Mouse (Mus musculus): ENCODE measurements around the gene Smpd4. TPM values are rescaled to one million over a fixed set of nuclear protein-coding genes. Genes with fewer than 3 reads are reported as not detected.

The Smpd4 gene
- polyA plus RNA-seq, 1 experiment: 62.5 TPM

DNA sequence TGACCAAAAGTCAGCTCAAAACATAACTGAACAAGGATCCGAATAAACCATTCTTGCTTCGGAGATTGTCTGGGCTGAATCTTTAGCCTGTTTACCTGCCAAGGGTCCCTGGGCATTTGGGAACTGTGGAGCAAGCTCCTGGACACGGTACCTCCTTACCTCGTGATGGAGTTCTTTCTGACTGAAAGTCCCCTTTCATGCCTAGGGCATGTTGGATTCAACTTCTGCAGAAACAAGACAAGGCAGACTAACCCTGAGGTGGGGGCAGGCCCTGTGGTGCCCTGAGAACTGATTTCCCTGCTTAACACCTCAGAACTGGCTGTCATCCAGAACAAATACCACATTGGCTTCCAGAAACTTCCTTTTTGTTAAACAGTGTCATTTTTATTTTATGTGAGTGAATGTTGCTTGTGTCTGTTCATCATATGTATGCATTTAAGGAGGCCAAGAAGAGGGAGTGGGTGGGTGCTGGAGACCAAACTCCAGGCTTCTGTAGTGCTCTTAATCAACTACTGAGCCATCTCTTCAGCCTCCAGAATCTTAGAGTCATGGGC is 24.4 kb downstream of the Smpd4 start:
- Histone ChIP-seq H3K4me3 (replicated peaks; ENCODE audit: extremely low read depth, low read depth, low read length) (no peak overlapping the region), H3K4me1 (ENCODE audit: control insufficient read depth, insufficient read depth, low read length) (peaks cover 5% of the 10 kb centered on the region)
- WGBS: 89% methylated on average over 4 of the region's 4 CpGs
- no peak for TF ChIP-seq POLR2A (IDR thresholded peaks at IDR 0.05; ENCODE audit: borderline replicate concordance, extremely low read depth, low read depth, low read length)
- TF ChIP-seq CTCF (IDR thresholded peaks at IDR 0.05; ENCODE audit: insufficient read depth, low read length): no peak
- no peak for DNase-seq

DNA sequence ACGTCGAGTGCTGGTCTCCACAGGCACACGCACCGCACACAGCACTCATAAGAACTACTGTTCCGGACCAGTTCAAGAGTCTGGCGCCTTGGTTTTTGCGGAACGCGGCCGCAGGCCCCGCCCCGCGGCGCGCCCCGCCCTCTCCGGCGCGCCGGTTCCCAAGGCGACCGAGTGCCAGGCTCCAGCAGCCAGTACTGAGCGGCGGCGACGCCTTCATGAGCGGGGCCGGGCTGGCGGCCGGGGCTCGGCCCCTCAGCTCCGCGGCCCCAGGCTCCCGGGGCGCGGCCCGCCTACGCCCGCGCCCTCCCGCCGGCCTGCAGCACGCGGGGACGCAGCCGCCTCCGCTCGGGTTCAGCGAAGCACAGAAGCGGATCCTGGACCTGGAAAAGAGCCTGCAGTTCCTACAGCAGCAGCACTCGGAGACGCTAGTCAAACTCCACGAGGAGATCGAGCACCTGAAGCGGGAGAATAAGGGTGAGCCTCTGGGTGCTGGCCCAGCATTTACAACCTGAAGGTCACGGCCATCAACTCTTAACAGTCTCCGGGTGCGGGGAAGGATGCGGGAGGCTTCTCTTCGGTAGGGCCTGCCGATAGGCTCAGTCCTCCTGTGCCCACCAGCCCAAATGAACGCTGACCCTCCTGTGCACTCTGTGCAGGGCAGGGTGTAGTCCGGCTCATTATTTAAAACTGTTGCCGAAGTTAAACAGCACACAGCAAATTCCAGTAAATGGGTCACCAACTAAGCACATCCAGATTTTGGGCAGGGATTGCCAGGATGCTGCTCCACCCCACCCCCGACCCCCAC is 27.4 kb downstream of the Smpd4 start, which contains the start of gene Ccdc74a:
Gene Ccdc74a, plus strand, starts transcription at position 161 of the 805 bp plus-strand sequence.
- 3% methylated on average over 65 of the region's 65 CpGs for WGBS
- TF ChIP-seq POLR2A (IDR thresholded peaks at IDR 0.05; ENCODE audit: borderline replicate concordance, extremely low read depth, low read depth, low read length) (no peak), CTCF (IDR thresholded peaks at IDR 0.05; ENCODE audit: insufficient read depth, low read length) (no peak)
- DNase-seq: peak; percentile 77
- Histone ChIP-seq H3K4me1 (ENCODE audit: control insufficient read depth, insufficient read depth, low read length) (peaks cover 5% of the 10 kb centered on the region), H3K4me3 (replicated peaks; ENCODE audit: extremely low read depth, low read depth, low read length) (peak within 1 kb of the TSS; percentile 58)

DNA sequence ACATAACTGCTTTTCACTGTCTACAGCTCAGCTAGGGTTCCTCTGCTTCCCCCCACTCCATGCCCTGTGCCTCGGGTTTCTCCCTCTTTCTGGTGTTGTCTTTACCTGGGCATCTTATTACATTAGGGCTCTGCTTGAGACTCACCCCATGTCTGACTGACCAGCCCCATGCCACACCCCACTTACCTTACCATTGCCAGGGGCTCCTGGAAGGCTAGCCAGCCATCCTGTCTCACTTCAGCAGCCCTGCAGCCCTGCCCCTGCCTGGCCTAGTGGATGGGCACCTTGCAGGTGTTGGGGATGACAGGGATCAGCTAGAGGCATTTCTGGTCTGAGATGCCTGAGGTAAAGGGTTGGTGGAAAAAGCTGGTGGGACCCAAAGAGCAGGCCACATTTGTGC is 28.0 kb downstream of the Smpd4 start:
- Histone ChIP-seq H3K4me3 (replicated peaks; ENCODE audit: extremely low read depth, low read depth, low read length) (no peak overlapping the region), H3K4me1 (ENCODE audit: control insufficient read depth, insufficient read depth, low read length) (peaks cover 5% of the 10 kb centered on the region)
- 41% methylated on average over 1 of the region's 1 CpGs for WGBS
- TF ChIP-seq POLR2A (IDR thresholded peaks at IDR 0.05; ENCODE audit: borderline replicate concordance, extremely low read depth, low read depth, low read length) (no peak), CTCF (IDR thresholded peaks at IDR 0.05; ENCODE audit: insufficient read depth, low read length) (no peak)
- no peak for DNase-seq

DNA sequence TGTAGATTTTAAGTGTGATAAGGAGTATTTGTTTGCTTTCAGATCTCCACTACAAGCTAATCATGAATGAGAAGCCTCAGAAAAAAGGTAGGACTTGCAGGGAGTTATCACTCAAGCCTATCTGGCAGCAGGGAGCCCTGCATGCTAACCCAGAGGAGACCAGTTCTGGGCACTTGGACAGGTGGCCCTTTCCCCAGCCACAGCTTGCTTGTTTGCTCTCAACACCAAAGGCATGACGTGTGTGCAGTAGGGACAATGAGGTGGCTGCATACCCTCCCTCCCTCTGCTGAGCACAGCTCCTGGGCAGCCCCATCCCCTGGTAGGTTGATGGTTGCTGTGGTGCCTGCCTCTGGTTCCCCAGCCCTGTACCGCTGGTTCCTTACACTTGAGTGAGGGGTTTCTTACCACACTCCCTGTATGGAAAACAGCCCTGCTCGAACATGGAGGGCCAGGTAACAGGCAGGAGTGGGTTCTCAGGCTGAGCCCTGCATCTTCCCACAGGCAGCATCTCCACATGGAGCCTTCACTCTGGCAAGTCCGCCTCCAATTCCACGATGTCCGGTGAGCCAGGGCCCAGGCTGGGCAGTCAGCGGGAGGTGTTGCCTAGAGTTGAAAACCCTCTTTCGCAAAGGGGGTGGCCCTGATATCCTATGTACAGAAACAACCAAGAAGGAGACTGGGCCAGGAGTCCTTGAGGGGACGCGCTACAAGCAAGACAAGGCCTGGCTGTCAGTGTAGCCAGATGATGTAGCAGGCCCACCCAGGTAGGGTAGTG is 28.6 kb downstream of the Smpd4 start:
- DNase-seq: no peak
- WGBS: 85% methylated on average over 10 of the region's 10 CpGs
- no peak overlapping the region for H3K4me3 ChIP-seq (replicated peaks; ENCODE audit: extremely low read depth, low read depth, low read length)
- peaks cover 5% of the 10 kb centered on the region for H3K4me1 ChIP-seq (ENCODE audit: control insufficient read depth, insufficient read depth, low read length)
- TF ChIP-seq CTCF (IDR thresholded peaks at IDR 0.05; ENCODE audit: insufficient read depth, low read length) (no peak), POLR2A (IDR thresholded peaks at IDR 0.05; ENCODE audit: borderline replicate concordance, extremely low read depth, low read depth, low read length) (no peak)

DNA sequence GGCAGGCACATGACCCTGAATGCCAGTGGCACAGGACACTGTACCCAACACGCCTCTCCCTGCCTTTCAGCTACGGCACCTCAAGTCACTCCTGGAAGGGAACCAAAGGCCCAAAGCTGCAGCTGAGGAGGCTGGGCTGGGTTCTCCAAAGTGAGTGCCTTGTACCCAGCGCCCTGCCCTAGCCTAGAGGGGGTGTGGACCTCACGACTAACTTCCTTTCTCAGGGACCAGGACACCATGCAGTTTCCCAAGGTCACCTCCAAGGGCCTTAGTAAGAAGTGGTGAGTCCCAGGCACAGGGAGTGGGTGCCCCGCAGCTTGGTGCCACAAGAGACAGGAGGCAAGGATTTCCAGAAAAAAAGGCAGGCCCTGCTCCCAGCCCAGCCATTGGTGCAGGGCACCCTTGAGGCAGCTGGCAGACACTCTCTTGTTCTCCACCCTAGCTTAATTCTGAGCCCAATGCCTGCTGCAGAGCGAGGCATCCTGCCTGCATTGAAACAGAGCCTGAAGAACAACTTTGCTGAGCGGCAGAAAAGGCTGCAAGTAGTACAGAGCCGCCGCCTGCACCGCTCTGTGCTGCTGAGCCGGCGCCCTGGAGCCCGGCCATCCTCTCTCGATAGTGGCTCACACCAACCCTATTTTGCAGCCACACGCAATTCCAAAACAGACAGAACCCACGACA is 30.9 kb downstream of the Smpd4 start:
- no peak overlapping the region for H3K4me3 ChIP-seq (replicated peaks; ENCODE audit: extremely low read depth, low read depth, low read length)
- no peak for DNase-seq
- H3K4me1 ChIP-seq (ENCODE audit: control insufficient read depth, insufficient read depth, low read length): peaks cover 5% of the 10 kb centered on the region
- WGBS: 86% methylated on average over 16 of the region's 16 CpGs
- TF ChIP-seq CTCF (IDR thresholded peaks at IDR 0.05; ENCODE audit: insufficient read depth, low read length): no peak
- TF ChIP-seq POLR2A (IDR thresholded peaks at IDR 0.05; ENCODE audit: borderline replicate concordance, extremely low read depth, low read depth, low read length): no peak

DNA sequence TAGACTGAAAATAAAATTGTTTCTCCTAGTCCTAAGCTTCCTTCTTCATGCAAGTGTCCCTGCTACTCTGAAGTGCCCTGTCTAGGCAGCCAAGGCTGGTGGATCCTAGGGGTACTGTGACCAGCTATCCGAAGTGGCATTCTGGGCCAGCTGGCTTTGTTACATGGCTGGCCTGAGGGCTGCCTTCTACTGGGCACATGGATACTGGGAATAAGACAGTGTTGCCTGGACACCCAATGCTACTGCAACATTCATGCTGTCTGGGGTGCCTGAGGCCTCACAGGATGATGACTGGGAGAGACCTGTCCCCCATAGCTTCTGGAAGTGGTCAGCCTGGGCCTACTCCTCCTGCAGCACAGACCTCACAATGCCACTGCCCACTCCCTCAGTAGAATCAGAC is 31.6 kb downstream of the Smpd4 start:
- TF ChIP-seq CTCF (IDR thresholded peaks at IDR 0.05; ENCODE audit: insufficient read depth, low read length) (no peak), POLR2A (IDR thresholded peaks at IDR 0.05; ENCODE audit: borderline replicate concordance, extremely low read depth, low read depth, low read length) (no peak)
- H3K4me3 ChIP-seq (replicated peaks; ENCODE audit: extremely low read depth, low read depth, low read length): no peak overlapping the region
- 97% methylated on average over 1 of the region's 1 CpGs for WGBS

DNA sequence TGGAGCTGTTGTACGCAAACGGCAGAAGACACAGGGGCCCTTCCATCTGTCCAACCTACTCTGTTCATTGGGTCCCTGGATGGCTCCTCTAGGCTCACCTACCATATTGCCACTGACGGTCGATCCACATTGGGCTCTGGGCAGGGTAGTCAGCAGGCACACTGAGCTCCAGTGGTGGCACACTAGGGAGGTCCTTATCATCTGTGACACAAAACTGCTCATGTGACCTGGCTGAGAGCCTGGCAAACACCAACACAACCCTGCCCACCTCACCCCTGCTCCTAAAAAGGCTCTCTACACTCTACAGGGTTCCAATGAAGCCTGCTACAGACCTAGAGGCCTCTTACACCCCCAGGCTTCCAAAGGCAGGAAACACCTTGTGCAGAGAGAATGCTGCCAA is 33.5 kb downstream of the Smpd4 start:
- no peak for DNase-seq
- TF ChIP-seq CTCF (IDR thresholded peaks at IDR 0.05; ENCODE audit: insufficient read depth, low read length) (no peak), POLR2A (IDR thresholded peaks at IDR 0.05; ENCODE audit: borderline replicate concordance, extremely low read depth, low read depth, low read length) (no peak)
- 90% methylated on average over 4 of the region's 4 CpGs for WGBS
- no peaks in the 10 kb centered on the region for H3K4me1 ChIP-seq (ENCODE audit: control insufficient read depth, insufficient read depth, low read length)
- H3K4me3 ChIP-seq (replicated peaks; ENCODE audit: extremely low read depth, low read depth, low read length): no peak overlapping the region

More for the DNA sequence above, 31.6 kb downstream of the Smpd4 start:
- no peak for DNase-seq
- H3K4me1 ChIP-seq (ENCODE audit: control insufficient read depth, insufficient read depth, low read length): peaks cover 5% of the 10 kb centered on the region

DNA sequence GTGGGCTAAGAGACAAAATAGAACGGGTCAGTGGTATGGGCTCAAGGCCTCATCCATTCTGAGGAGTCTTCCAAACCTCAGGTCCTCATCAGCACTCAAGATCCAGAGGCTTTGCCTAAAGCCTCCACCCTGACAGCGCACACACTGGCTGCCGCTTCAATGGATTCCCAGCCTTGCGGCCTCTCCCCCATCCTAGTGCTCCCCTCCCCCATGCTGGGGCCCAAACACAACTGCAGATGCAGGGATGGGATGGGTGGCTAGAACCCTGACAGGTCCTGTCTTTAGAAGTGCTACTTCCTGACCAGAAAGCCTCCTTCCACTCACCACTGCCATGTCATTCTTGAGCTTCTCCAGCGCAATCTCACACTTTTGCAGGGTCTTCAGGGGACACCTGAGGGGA is 34.4 kb downstream of the Smpd4 start:
- TF ChIP-seq CTCF (IDR thresholded peaks at IDR 0.05; ENCODE audit: insufficient read depth, low read length): no peak
- no peak for TF ChIP-seq POLR2A (IDR thresholded peaks at IDR 0.05; ENCODE audit: borderline replicate concordance, extremely low read depth, low read depth, low read length)
- Histone ChIP-seq H3K4me3 (replicated peaks; ENCODE audit: extremely low read depth, low read depth, low read length) (no peak overlapping the region), H3K4me1 (ENCODE audit: control insufficient read depth, insufficient read depth, low read length) (no peaks in the 10 kb centered on the region)
- WGBS: 93% methylated on average over 5 of the region's 5 CpGs
- DNase-seq: no peak

DNA sequence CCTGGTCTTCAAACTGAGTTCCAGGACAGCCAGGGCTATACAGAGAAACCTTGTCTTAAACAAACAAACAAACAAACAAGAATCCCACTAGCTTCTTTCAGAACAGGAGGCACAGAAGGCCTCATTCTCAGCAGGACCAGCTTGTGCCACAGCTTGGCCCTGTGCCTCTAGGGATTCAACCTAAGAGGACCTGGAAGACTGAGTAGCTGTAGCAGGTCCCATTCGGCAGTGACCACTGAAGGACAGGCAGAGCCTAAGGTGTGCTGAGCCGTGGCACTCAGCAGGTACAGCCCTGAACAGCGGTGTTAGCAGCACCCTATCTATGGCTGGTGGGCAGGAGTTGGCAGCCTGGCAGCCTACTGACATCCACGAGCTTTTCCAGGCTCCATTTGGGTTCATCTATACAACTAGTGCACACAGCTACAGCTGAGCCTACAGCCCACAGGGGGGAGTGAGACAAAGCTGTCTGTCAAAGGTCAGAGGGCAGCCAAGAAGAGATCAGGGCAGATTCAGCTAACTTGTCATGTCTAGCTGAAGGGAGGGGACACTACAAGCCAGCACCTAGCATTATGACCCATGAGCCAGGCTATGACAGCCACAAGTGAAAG is 35.1 kb downstream of the Smpd4 start:
- TF ChIP-seq CTCF (IDR thresholded peaks at IDR 0.05; ENCODE audit: insufficient read depth, low read length) (no peak), POLR2A (IDR thresholded peaks at IDR 0.05; ENCODE audit: borderline replicate concordance, extremely low read depth, low read depth, low read length) (no peak)
- H3K4me3 ChIP-seq (replicated peaks; ENCODE audit: extremely low read depth, low read depth, low read length): no peak overlapping the region
- WGBS: 92% methylated on average over 4 of the region's 4 CpGs
- DNase-seq: no peak
- no peaks in the 10 kb centered on the region for H3K4me1 ChIP-seq (ENCODE audit: control insufficient read depth, insufficient read depth, low read length)
